Mouse (Mus musculus) hindbrain, embryonic 13.5 days (tissue): ENCODE data around the gene Gm47959. TPM values are rescaled to one million over a fixed set of nuclear protein-coding genes. Genes with fewer than 3 reads are reported as not detected.

ENCODE experiments used
- ATAC-seq: fragments of 200-750 bp; cut with Nextera tagmentation; 2 replicates; pipeline ENCODE4 v1.8.0; 2017; ENCODE audit warnings: moderate TSS enrichment; ENCODE audit not compliant: low FRiP score
- H3K27ac ChIP-seq: fragments of 300-500 bp; sonication (generic); 2 replicates; pipeline ENCODE4 v1.5.1; 2015; ENCODE audit warnings: inconsistent platforms, mild to moderate bottlenecking, moderate library complexity
- H3K27me3 ChIP-seq: fragments of 300-500 bp; sonication (generic); 2 replicates; pipeline ENCODE4 v1.6.1; 2015; ENCODE audit warnings: mild to moderate bottlenecking, inconsistent platforms
- H3K36me3 ChIP-seq: fragments of 300-500 bp; sonication (generic); 2 replicates; pipeline ENCODE4 v1.6.1; 2015; ENCODE audit warnings: mild to moderate bottlenecking, inconsistent platforms
- H3K4me1 ChIP-seq: fragments of 300-500 bp; sonication (generic); replicated peaks from 2 replicates; pipeline ENCODE4 v1.6.1; 2015; ENCODE audit warnings: inconsistent platforms
- H3K4me2 ChIP-seq: fragments of 300-500 bp; sonication (generic); 2 replicates; pipeline ENCODE4 v1.6.1; 2015; ENCODE audit warnings: inconsistent platforms, mild to moderate bottlenecking, moderate library complexity
- H3K4me3 ChIP-seq: fragments of 300-500 bp; sonication (generic); 2 replicates; pipeline ENCODE4 v1.5.1; 2015; ENCODE audit warnings: mild to moderate bottlenecking, inconsistent platforms
- H3K9ac ChIP-seq: fragments of 300-500 bp; sonication (generic); 2 replicates; pipeline ENCODE4 v1.6.1; 2015; ENCODE audit warnings: mild to moderate bottlenecking, inconsistent platforms
- H3K9me3 ChIP-seq: fragments of 300-500 bp; sonication (generic); 2 replicates; pipeline ENCODE4 v1.6.1; 2016; ENCODE audit warnings: inconsistent platforms
- WGBS: fragments of 180-500 bp; shearing (Covaris S2); methylation state at CpG from one replicate; pipeline ENCODE4 v1.1.7; 2015; 5-methylcytosine and 5-hydroxymethylcytosine counted together
- polyA plus RNA-seq: library from polyadenylated mRNA; unstranded; fragments of >200 nt; fragmentation: Nextera tagmentation; extraction: Ambion mirVana; gene quantifications from 2 replicates; pipeline ENCODE4 v1.2.1, GENCODE M21; 2015

Gene Gm47959
- polyA plus RNA-seq, 1 experiment from 2014 or later = not detected

DNA sequence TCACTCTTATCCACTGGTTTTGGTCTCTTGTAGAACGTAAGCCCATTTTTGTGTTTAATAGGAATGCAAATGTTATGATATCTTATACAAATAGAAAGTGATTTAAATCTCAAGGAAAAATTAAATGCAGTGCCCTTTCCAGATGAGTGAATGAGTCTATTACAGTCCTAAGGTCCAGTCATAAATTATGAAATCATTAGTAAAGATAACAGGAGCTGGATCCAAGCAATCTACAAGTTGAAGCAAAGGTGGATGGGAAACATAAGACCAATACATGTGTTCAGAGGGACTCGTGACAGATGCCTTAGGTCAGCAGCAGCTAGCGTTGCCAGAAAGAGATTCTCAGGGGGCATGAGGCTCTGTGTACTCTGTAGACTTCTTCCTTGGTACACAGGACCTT is 8.8 kb upstream of the Gm47959 start:
- H3K27me3 ChIP-seq = no peaks in the 10 kb centered on the region
- WGBS = 79% methylated on average over 3 of the region's 3 CpGs
- no peak overlapping the region for H3K27ac ChIP-seq
- H3K9me3 ChIP-seq = no peaks in the 10 kb centered on the region
- H3K4me2 ChIP-seq = no peak overlapping the region
- H3K36me3 ChIP-seq = no peaks in the 10 kb centered on the region
- no peaks in the 10 kb centered on the region for H3K4me1 ChIP-seq
- H3K4me3 ChIP-seq = no peak overlapping the region
- ATAC-seq = no peak
- H3K9ac ChIP-seq = no peak overlapping the region

DNA sequence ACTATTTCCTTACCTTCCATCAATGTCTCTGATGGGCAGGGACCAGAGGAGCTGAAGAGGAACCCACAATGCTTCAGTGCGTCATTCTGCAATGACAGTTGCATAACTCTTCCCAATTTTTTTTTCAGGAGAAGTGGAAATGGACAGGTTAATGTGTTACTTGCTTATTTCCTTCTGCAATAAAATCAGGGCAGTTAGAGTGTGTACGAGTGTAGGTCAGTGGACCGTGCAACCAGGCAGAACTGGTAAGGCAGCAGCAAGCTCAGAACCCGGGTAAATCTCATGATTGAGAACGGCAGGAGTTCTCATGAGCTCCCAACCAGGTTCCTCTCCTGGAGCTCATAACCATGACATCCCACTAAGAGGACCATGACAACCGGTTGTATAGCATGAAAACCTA is 8.3 kb upstream of the Gm47959 start:
- no peaks in the 10 kb centered on the region for H3K36me3 ChIP-seq
- no peak for ATAC-seq
- no peaks in the 10 kb centered on the region for H3K4me1 ChIP-seq
- no peak overlapping the region for H3K4me2 ChIP-seq
- no peak overlapping the region for H3K4me3 ChIP-seq
- no peaks in the 10 kb centered on the region for H3K27me3 ChIP-seq
- no peak overlapping the region for H3K9ac ChIP-seq
- no peak overlapping the region for H3K27ac ChIP-seq
- WGBS = 93% methylated on average over 6 of the region's 6 CpGs
- no peaks in the 10 kb centered on the region for H3K9me3 ChIP-seq

DNA sequence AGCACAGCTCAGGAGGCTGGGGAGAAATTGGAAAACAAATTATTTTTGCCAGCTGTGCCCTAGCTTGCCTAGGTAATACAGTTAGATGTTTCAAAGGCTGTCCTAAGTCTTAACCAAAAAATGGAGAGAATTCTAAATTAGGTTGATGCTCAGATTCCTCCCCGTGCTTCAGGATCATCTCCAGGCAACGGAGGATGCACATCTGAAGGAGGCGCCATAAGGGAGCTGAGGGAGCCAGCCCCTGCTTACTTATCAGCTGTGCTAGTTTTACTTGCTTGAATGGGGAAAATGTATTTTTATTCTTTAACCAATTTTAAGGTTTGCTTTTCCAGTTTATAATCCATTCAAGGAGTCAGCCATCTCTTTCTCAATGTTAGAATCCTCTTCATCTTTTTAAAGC is 6.4 kb upstream of the Gm47959 start:
- no peaks in the 10 kb centered on the region for H3K36me3 ChIP-seq
- H3K27me3 ChIP-seq = no peaks in the 10 kb centered on the region
- WGBS = 77% methylated on average over 3 of the region's 3 CpGs
- ATAC-seq = no peak
- no peak overlapping the region for H3K27ac ChIP-seq
- H3K4me3 ChIP-seq = no peak overlapping the region
- H3K4me1 ChIP-seq = no peaks in the 10 kb centered on the region
- H3K9ac ChIP-seq = no peak overlapping the region
- no peaks in the 10 kb centered on the region for H3K9me3 ChIP-seq
- no peak overlapping the region for H3K4me2 ChIP-seq

DNA sequence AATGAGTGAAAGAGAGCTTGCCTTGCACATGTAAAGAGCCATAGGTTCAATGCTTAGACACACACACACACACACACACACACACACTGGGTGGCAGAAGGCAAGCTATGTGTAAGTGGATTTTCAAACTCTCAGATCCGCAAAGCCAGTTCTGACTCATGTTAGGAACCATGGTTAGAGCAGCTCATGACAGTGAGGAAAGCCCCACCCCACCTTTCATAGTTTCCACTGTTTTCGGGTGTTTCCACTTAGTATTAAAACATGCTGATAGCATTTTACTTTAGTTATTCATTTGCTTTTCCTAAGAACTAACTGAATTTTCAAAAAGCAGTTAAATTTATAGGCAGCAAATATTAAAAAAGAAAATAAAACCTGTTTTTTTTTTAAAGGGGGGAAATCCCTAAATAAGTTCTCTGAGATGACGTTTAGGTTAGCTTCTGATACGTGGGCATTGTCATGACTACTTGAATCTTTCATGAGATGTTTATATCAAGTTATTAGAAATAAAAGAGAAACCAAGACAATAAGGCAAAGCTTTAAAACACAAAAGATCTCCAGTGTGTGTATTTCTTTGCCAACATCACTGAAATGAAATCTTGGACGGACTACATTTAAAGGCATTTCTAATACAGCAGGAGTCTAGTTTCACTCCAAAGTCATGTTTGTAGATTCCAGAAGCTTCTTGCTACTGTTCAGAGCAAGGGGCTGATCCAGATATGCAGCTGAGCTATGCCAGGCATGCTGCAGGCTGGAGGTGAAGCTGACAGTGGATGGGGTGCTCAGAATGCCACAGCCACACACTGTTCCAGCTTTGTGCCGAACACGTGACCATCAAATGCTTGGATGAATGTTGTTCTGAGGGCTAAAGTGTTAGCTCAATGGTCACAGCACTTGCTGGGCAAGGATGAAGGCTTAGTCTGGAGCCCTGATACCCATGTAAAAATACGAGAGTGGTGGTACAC is 6.2 kb downstream of the Gm47959 start:
- Histone ChIP-seq H3K4me3 (no peak overlapping the region), H3K27me3 (no peaks in the 10 kb centered on the region), H3K27ac (no peak overlapping the region), H3K4me1 (no peaks in the 10 kb centered on the region), H3K4me2 (no peak overlapping the region), H3K36me3 (no peaks in the 10 kb centered on the region), H3K9me3 (no peaks in the 10 kb centered on the region), H3K9ac (no peak overlapping the region)
- ATAC-seq = no peak
- whole genome bisulfite sequencing = 88% methylated on average over 8 of the region's 8 CpGs

DNA sequence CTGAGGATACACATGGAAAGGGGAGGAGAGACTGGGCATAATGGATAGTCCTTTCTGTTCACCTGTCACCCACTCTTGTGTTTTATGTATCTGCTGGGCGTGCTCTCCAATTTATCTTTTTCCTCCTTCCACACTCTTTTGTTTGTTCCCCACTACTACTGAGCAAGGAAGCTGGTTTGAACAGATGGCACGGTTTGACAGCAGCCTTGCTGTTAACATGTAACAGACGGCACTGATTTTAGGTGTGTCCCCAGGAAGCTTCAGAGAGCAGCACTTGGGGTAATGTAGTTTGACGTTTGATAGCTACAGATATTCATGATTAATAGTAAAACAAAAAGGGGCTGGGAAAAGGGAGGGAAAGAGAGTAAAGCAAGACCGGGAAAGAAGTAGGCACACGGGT is 7.1 kb downstream of the Gm47959 start:
- Histone ChIP-seq H3K9me3 (no peaks in the 10 kb centered on the region), H3K9ac (no peak overlapping the region), H3K36me3 (no peaks in the 10 kb centered on the region), H3K4me2 (no peak overlapping the region), H3K27ac (no peak overlapping the region), H3K27me3 (no peaks in the 10 kb centered on the region), H3K4me3 (no peak overlapping the region), H3K4me1 (no peaks in the 10 kb centered on the region)
- 70% methylated on average over 6 of the region's 6 CpGs for WGBS
- no peak for ATAC-seq

DNA sequence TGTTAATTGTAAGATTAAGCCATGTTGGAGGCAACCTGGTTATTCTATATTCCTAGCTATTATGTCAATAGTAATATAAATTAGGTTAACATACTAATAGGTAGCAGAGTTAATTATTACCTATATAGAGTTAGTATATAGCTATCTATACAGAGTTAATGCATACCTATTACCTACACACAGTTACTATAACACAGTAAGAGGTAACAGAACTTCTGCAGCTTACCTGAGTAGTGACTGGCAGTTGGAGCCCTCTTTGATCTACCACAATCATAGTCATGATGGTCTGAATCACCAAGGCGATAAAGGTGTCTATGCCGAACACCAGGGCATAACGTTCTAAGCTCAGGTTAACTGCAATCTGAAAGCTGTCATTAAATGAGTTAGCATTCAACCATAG is 14.1 kb downstream of the Gm47959 start:
- WGBS = 98% methylated on average over 3 of the region's 3 CpGs
- Histone ChIP-seq H3K4me2 (no peak overlapping the region), H3K4me1 (no peaks in the 10 kb centered on the region), H3K27ac (no peak overlapping the region), H3K36me3 (no peaks in the 10 kb centered on the region), H3K9me3 (no peaks in the 10 kb centered on the region), H3K9ac (no peak overlapping the region), H3K27me3 (no peaks in the 10 kb centered on the region), H3K4me3 (no peak overlapping the region)
- no peak for ATAC-seq

DNA sequence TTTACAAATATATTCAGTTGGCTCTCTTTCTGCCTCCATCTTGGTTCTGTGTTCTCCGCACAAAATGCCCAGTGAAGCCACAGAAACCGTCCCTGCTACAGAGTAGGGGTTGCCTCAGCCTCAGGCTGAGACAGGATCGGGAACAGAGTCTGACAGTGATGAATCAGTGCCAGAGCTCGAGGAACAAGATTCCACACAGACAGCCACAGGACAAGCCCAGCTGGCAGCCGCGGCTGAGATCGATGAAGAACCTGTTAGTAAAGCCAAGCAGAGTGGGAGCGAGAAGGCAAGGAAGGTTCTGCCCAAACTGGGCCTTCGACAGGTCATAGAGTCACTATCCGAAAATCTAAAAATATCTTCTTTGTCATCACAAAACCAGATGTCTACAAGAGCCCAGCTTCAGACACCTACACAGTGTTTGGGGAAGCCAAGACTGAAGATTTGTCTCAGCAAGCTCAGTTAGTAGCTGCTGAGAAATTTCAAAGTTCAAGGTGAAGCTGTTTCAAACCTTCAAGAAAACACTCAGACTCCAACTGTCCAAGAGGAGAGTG is 15.1 kb downstream of the Gm47959 start:
- Histone ChIP-seq H3K27ac (no peak overlapping the region), H3K9me3 (no peaks in the 10 kb centered on the region), H3K9ac (no peak overlapping the region), H3K36me3 (no peaks in the 10 kb centered on the region), H3K4me2 (no peak overlapping the region), H3K4me3 (no peak overlapping the region), H3K4me1 (no peaks in the 10 kb centered on the region), H3K27me3 (no peaks in the 10 kb centered on the region)
- ATAC-seq = no peak
- 80% methylated on average over 10 of the region's 10 CpGs for WGBS

DNA sequence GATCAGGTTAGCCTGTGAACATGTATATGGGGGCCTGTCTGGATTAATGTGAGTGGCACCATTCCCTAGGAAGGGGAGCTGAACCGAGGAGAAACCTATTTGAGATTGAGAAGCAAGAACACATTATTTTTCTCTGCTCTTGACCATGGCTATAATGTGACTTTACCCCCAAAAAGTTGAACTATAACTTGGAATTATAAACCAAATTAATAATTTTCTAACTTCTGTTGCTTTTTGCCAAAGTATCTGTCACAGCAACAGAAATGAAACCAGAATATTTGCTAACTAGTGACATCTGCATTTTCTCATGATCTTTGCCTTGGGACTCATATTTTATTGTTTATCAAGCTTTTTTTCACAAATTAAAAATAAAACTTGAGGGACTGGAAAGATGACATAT is 16.2 kb downstream of the Gm47959 start:
- no peaks in the 10 kb centered on the region for H3K4me1 ChIP-seq
- no peaks in the 10 kb centered on the region for H3K9me3 ChIP-seq
- no peak overlapping the region for H3K9ac ChIP-seq
- no peak overlapping the region for H3K4me3 ChIP-seq
- H3K36me3 ChIP-seq = no peaks in the 10 kb centered on the region
- ATAC-seq = no peak
- no peak overlapping the region for H3K4me2 ChIP-seq
- no peaks in the 10 kb centered on the region for H3K27me3 ChIP-seq
- WGBS = 70% methylated on average over 1 of the region's 1 CpGs
- H3K27ac ChIP-seq = no peak overlapping the region

DNA sequence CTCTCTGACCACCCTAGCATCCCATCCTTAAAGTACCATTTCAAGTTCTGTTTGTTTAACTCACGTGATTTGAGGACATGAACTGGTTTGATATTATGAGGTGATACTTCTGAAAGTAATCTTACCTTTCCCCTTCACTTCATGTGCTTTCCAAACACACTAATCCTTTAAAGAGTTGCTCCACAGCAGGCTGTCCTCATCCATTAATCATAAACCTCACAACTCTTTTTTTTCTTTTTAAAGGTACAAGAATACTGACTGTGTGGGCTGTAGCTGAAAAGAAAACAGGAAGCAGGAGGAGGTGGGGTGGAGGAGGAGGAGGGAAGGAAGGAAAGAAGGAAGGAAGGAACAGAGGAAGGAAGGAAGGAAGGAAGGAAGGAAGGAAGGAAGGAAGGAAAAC is 31.6 kb downstream of the Gm47959 start:
- no peaks in the 10 kb centered on the region for H3K36me3 ChIP-seq
- ATAC-seq = no peak
- no peak overlapping the region for H3K9ac ChIP-seq
- no peaks in the 10 kb centered on the region for H3K9me3 ChIP-seq
- no peaks in the 10 kb centered on the region for H3K4me1 ChIP-seq
- H3K4me3 ChIP-seq = no peak overlapping the region
- no peaks in the 10 kb centered on the region for H3K27me3 ChIP-seq
- WGBS = 54% methylated on average over 1 of the region's 1 CpGs
- H3K4me2 ChIP-seq = no peak overlapping the region
- H3K27ac ChIP-seq = no peak overlapping the region

DNA sequence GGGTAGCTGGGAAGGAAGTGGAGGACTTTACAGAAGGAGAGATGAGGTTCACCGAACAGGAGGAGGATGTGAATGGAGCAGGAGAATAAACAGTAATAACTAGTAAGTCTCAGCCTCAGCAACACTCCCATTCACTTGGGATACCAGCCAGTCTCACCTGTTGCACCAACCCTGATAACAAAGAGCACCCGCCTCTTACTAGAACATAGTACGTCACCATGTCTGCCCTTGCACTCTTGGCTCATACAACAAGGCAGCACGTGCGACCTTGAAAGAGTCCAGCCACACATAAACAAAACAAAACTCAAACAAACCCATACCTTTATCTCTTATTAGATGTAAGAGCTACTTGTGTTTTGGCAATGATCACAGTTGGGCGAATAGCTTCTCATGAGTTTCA is 32.2 kb downstream of the Gm47959 start:
- Histone ChIP-seq H3K27me3 (no peaks in the 10 kb centered on the region), H3K9ac (no peak overlapping the region), H3K27ac (no peak overlapping the region), H3K9me3 (no peaks in the 10 kb centered on the region), H3K4me3 (no peak overlapping the region), H3K4me2 (no peak overlapping the region), H3K36me3 (no peaks in the 10 kb centered on the region), H3K4me1 (peaks cover under 1% of the 10 kb centered on the region; the same call in 1 of the 2 replicates)
- WGBS = 91% methylated on average over 6 of the region's 6 CpGs
- no peak for ATAC-seq

DNA sequence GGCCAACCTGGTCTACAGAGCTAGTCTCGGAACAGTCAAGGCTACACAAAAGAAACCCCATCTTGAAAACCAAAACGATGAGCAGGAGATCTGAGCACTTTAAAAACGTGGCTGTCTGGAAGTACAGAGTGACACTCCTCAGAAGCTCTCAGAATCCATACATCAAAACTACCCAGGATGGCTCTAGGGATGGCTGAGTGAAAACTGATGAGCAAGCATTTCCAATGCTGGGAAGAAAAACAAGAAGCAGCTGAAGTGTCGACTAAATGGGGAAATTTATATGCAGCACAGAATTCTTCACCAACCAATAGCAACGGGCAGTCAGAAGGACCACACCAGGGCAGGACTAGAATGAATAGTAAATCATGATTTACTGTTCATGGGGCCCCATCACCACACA is 34.2 kb downstream of the Gm47959 start:
- peaks cover 9% of the 10 kb centered on the region; the same call in 1 of the 2 replicates for H3K4me1 ChIP-seq
- H3K4me2 ChIP-seq = no peak overlapping the region
- 67% methylated on average over 5 of the region's 5 CpGs for WGBS

DNA sequence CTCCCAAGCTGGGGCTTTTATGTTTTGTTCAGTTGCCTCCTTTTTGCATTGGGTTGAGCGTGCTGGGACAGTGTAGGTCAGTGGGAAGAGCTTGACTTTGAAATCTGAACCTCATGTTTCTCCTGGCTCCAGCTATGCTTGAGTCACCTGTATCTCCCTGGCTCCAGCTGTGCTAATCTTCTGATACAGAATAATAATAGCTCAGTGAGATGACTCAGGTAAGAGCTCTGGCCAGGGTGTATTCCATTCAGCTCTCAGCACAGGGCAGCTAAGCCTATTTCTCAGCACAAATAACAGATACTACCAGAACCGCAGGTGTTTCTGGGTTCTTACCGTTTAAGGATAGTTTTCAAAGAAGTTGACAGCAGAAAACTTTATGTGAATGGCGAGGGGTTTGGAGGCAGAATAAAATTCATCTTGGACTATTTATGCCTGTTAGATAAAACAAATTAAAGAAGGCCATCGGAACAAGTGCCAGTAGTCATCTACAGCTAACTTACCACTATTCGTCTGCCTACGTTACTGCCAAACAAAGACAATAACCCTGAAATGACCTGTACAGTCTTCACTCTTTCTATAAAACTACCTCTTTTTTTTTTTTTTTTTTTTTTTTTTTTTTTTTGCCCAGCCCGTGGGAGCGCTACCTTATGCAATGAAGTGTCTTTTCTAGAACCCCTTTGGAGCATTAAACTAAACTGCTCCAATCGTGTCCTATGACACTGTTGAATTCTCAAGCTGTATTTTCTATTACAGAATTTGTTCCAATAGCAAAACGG is 36.7 kb downstream of the Gm47959 start:
- Histone ChIP-seq H3K4me3 (no peak overlapping the region), H3K27ac (no peak overlapping the region), H3K4me1 (peaks cover 9% of the 10 kb centered on the region; the same call in 1 of the 2 replicates), H3K9me3 (no peaks in the 10 kb centered on the region), H3K27me3 (no peaks in the 10 kb centered on the region), H3K9ac (no peak overlapping the region), H3K4me2 (peak overlapping the region; percentile 75; the same call in 1 of the 2 replicates), H3K36me3 (no peaks in the 10 kb centered on the region)
- ATAC-seq = no peak
- WGBS = 74% methylated on average over 11 of the region's 11 CpGs

More for the DNA sequence above, 34.2 kb downstream of the Gm47959 start:
- Histone ChIP-seq H3K9ac (no peak overlapping the region), H3K27me3 (no peaks in the 10 kb centered on the region), H3K4me3 (no peak overlapping the region), H3K9me3 (no peaks in the 10 kb centered on the region), H3K27ac (no peak overlapping the region), H3K36me3 (no peaks in the 10 kb centered on the region)
- ATAC-seq = no peak
